Mouse (Mus musculus) CH12.LX (cell line): ENCODE measurements at regions not wholly inside any gene's neighbourhood (a gene's known extent, or its start where the extent isn't known, plus 50 kb on each side); places are given as distances from the start of the nearest gene placed in this dataset.

Experiments
- DNase-seq: peaks from one replicate; pipeline ENCODE4 v3.0.0-alpha.2; 2013; ENCODE audit errors: extremely low read depth
- H3K27ac ChIP-seq: 2 replicates; pipeline ENCODE4 v1.5.1; 2012; ENCODE audit warnings: low read depth, mild to moderate bottlenecking, control low read depth, moderate library complexity; ENCODE audit not compliant: insufficient read depth
- H3K27me3 ChIP-seq: replicated peaks from 2 replicates; pipeline ENCODE3; 2012; ENCODE audit warnings: inconsistent platforms
- H3K36me3 ChIP-seq, 2 experiments: replicated peaks in 1 of 2; 2 replicates each; pipeline versions ENCODE3 to v1.6.1; 2012; ENCODE audit warnings: inconsistent platforms in 1 of 2, low read length in 1 of 2, mild to moderate bottlenecking in 1 of 2, mixed read lengths in 1 of 2, moderate library complexity in 1 of 2; ENCODE audit not compliant: control insufficient read depth in 1 of 2, insufficient read depth in 1 of 2
- H3K4me1 ChIP-seq, 2 experiments: 2 replicates each; pipeline ENCODE4 v1.6.1; 2012; ENCODE audit warnings: inconsistent platforms in 1 of 2, moderate library complexity in 1 of 2; ENCODE audit not compliant: insufficient read depth in 2 of 2, control insufficient read depth in 1 of 2
- H3K4me2 ChIP-seq: 2 replicates; pipeline ENCODE4 v1.6.1; 2012; ENCODE audit warnings: low read depth, mild to moderate bottlenecking, control low read depth; ENCODE audit not compliant: poor library complexity, insufficient read depth, severe bottlenecking
- H3K4me3 ChIP-seq, 3 experiments: fragments of 150-350 bp in 1 of 3; sonication (generic) in 1 of 3; replicated peaks in 1 of 3; 2 replicates each; pipeline versions ENCODE3 to v1.5.1; 2011 to 2012; ENCODE audit warnings: low read depth in 2 of 3, low read length in 2 of 3, mild to moderate bottlenecking in 2 of 3, moderate library complexity in 2 of 3, control low read depth in 1 of 3, improper control_type of control experiment in 1 of 3, inconsistent platforms in 1 of 3, mixed read lengths in 1 of 3; ENCODE audit not compliant: poor library complexity in 1 of 3
- H3K79me2 ChIP-seq: replicated peaks from 2 replicates; pipeline ENCODE4 v1.6.1; 2012; ENCODE audit warnings: mild to moderate bottlenecking, moderate library complexity; ENCODE audit not compliant: control insufficient read depth, poor library complexity, insufficient read depth, severe bottlenecking; ENCODE audit errors: extremely low read depth
- H3K9ac ChIP-seq: 2 replicates; pipeline ENCODE4 v1.6.1; 2012; ENCODE audit warnings: low read depth, mild to moderate bottlenecking, control low read depth, moderate library complexity; ENCODE audit not compliant: insufficient read depth
- H3K9me3 ChIP-seq: replicated peaks from 2 replicates; pipeline ENCODE3; 2012; ENCODE audit warnings: low read length, inconsistent platforms, mixed read lengths
- BHLHE40 ChIP-seq: IDR thresholded peaks from 2 replicates; pipeline ENCODE4 v1.6.1; 2011; ENCODE audit warnings: mild to moderate bottlenecking, low read depth, low read length, improper control_type of control experiment
- CHD1 ChIP-seq: IDR thresholded peaks from 2 replicates; pipeline ENCODE4 v1.6.1; 2012; ENCODE audit warnings: low read depth, low read length, improper control_type of control experiment, inconsistent platforms
- CTCF ChIP-seq, 2 experiments: IDR thresholded peaks in 1 of 2; conservative IDR thresholded peaks in 1 of 2; 2 replicates each; pipeline ENCODE4 v1.5.1; 2011 to 2012; ENCODE audit warnings: low read depth in 2 of 2, low read length in 2 of 2, improper control_type of control experiment in 1 of 2, inconsistent platforms in 1 of 2, mild to moderate bottlenecking in 1 of 2, moderate library complexity in 1 of 2
- EP300 ChIP-seq: IDR thresholded peaks from 2 replicates; pipeline ENCODE4 v1.6.1; 2011; ENCODE audit warnings: low read length, improper control_type of control experiment
- HCFC1 ChIP-seq: IDR thresholded peaks from 2 replicates; pipeline ENCODE4 v1.6.1; 2012; ENCODE audit warnings: low read depth, mild to moderate bottlenecking, inconsistent platforms, low read length, improper control_type of control experiment
- IRF4 ChIP-seq: IDR thresholded peaks from 2 replicates; pipeline ENCODE4 v1.6.1; 2014; ENCODE audit warnings: low read depth, mild to moderate bottlenecking, inconsistent platforms, low read length, improper control_type of control experiment
- JUN ChIP-seq: IDR thresholded peaks from 2 replicates; pipeline ENCODE4 v1.6.1; 2011; ENCODE audit warnings: low read depth, mild to moderate bottlenecking, low read length, improper control_type of control experiment, moderate library complexity; ENCODE audit not compliant: insufficient read depth
- JUND ChIP-seq: conservative IDR thresholded peaks from 2 replicates; pipeline ENCODE4 v1.6.1; 2011; ENCODE audit warnings: low read depth, low read length, improper control_type of control experiment
- MAFK ChIP-seq: IDR thresholded peaks from 2 replicates; pipeline ENCODE4 v1.6.1; 2011; ENCODE audit warnings: low read length, improper control_type of control experiment; ENCODE audit not compliant: insufficient replicate concordance
- MAX ChIP-seq: IDR thresholded peaks from 2 replicates; pipeline ENCODE4 v1.6.1; 2011; ENCODE audit warnings: low read length, improper control_type of control experiment
- MXI1 ChIP-seq: IDR thresholded peaks from 2 replicates; pipeline ENCODE4 v1.6.1; 2011; ENCODE audit warnings: mild to moderate bottlenecking, low read depth, low read length, improper control_type of control experiment
- MYC ChIP-seq: IDR thresholded peaks from 2 replicates; pipeline ENCODE4 v1.6.1; 2011; ENCODE audit warnings: low read depth, mild to moderate bottlenecking, improper control_type of control experiment, low read length
- NELFE ChIP-seq: IDR thresholded peaks from 2 replicates; pipeline ENCODE4 v1.6.1; 2011; ENCODE audit warnings: low read depth, low read length, improper control_type of control experiment
- POLR2AphosphoS2 ChIP-seq: IDR thresholded peaks from 2 replicates; pipeline ENCODE4 v1.6.1; 2011; ENCODE audit warnings: low read depth, low read length, improper control_type of control experiment
- SIN3A ChIP-seq: IDR thresholded peaks from 2 replicates; pipeline ENCODE4 v1.6.1; 2012; ENCODE audit warnings: low read length, improper control_type of control experiment, inconsistent platforms
- TBP ChIP-seq: conservative IDR thresholded peaks from 2 replicates; pipeline ENCODE4 v1.6.1; 2011; ENCODE audit warnings: low read depth, low read length, improper control_type of control experiment
- TCF12 ChIP-seq: IDR thresholded peaks from 2 replicates; pipeline ENCODE4 v1.6.1; 2014; ENCODE audit warnings: low read depth, mild to moderate bottlenecking, inconsistent platforms, low read length, improper control_type of control experiment
- USF2 ChIP-seq: conservative IDR thresholded peaks from 2 replicates; pipeline ENCODE4 v1.6.1; 2011; ENCODE audit warnings: low read depth, low read length, improper control_type of control experiment
- ZMIZ1 ChIP-seq: IDR thresholded peaks from 2 replicates; pipeline ENCODE4 v1.6.1; 2012; ENCODE audit warnings: low read depth, mild to moderate bottlenecking, inconsistent platforms, low read length, improper control_type of control experiment
- dilution Hi-C: fragments of 300-500 bp; cut with MboI; formaldehyde crosslinking; loops from 2 replicates; pipeline ENCODE4 v1.14.3; 2020; ENCODE audit warnings: low sequenced_read_pairs; ENCODE audit not compliant: extremely low pct_unique_long_range_greater_than_20kb, extremely low pct_ligation_motif_present
- in situ Hi-C: fragments of 300-500 bp; cut with MboI; formaldehyde crosslinking; loops from 3 replicates; pipeline ENCODE4 v1.14.3; 2019; ENCODE audit warnings: low sequenced_read_pairs, low pct_ligation_motif_present, low pct_unique_long_range_greater_than_20kb, mixed read lengths

- no peak overlapping the region for H3K4me2 ChIP-seq
- H3K27ac ChIP-seq, result no peak overlapping the region
- no peak for DNase-seq
- no peak overlapping the region for H3K9ac ChIP-seq
- H3K9me3 ChIP-seq, result no peaks in the 10 kb centered on the region
- TF ChIP-seq CHD1 (no peak), BHLHE40 (no peak), USF2 (no peak), IRF4 (no peak), NELFE (no peak)
- TF ChIP-seq, all 38 proteins: peak for 0
- Histone ChIP-seq H3K36me3 (no peaks in the 10 kb centered on the region), H3K4me1 (peaks cover 0 to 21% of the 10 kb centered on the region in 2 experiments; a peak in 2 of 4 replicates), H3K4me3 (no peak overlapping the region), H3K79me2 (no peaks in the 10 kb centered on the region), H3K27me3 (no peaks in the 10 kb centered on the region)
- in situ Hi-C loops, result no loop called here
- dilution Hi-C loops, result no loop called here
Observed at GRCm38 (mm10) chr12:73441326-73441725, 104.9 kb downstream of the Tmem30b start.

GRCm38 (mm10) chr12:73434684-73435083 lies 111.5 kb downstream of the Tmem30b start:
- DNase-seq, result no peak
- Histone ChIP-seq H3K9ac (no peak overlapping the region), H3K4me1 (peaks cover 6 to 23% of the 10 kb centered on the region in 2 experiments; a peak in 3 of 4 replicates), H3K4me3 (no peak overlapping the region)
- no peak for TF ChIP-seq EP300
- no peak for TF ChIP-seq ZMIZ1
- TF ChIP-seq JUND, result no peak
- no peak for TF ChIP-seq CTCF (conservative IDR thresholded peaks at IDR 0.05 in 1 of 2, IDR thresholded peaks at IDR 0.05 in 1 of 2; ENCODE audit: low read depth in 2 of 2, low read length in 2 of 2)
- TF ChIP-seq HCFC1, result no peak
- TF ChIP-seq NELFE, result no peak
- TF ChIP-seq, all 38 proteins: peak for 0
- Histone ChIP-seq H3K4me2 (no peak overlapping the region), H3K79me2 (no peaks in the 10 kb centered on the region), H3K27ac (no peak overlapping the region), H3K27me3 (no peaks in the 10 kb centered on the region), H3K9me3 (no peaks in the 10 kb centered on the region), H3K36me3 (no peaks in the 10 kb centered on the region)
- dilution Hi-C loops, result no loop called here
- in situ Hi-C loops, result no loop called here

DNA sequence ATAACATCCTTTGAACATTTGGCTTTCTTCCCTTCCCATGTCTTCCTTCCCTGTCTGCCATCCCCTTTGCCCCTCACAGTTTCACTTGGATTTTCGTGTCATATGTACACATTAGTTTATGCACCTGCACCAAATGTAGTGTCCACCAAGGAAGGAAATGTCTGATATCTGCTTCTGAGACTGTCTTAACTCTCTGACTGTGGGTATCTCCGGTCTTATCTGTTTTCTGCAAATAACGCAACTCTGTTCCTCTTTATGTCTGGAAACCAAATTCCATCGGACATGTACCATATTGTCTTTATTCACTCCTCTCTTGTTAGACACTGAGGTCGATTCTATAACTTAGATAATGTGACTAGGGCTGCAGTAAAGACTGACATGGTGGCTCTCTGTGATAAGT lies 113.6 kb downstream of the Tmem30b start:
- no peak for DNase-seq
- dilution Hi-C loops (no loop called here), in situ Hi-C loops (no loop called here)
- Histone ChIP-seq H3K4me3 (no peak overlapping the region), H3K79me2 (no peaks in the 10 kb centered on the region), H3K9ac (no peak overlapping the region), H3K27ac (no peak overlapping the region), H3K36me3 (no peaks in the 10 kb centered on the region), H3K27me3 (no peaks in the 10 kb centered on the region), H3K4me2 (no peak overlapping the region), H3K4me1 (peaks cover 6 to 13% of the 10 kb centered on the region in 2 experiments; a peak in 3 of 4 replicates), H3K9me3 (no peaks in the 10 kb centered on the region)
- no peak for TF ChIP-seq POLR2AphosphoS2
- TF ChIP-seq MXI1, result no peak
- no peak for TF ChIP-seq CTCF (conservative IDR thresholded peaks at IDR 0.05 in 1 of 2, IDR thresholded peaks at IDR 0.05 in 1 of 2; ENCODE audit: low read depth in 2 of 2, low read length in 2 of 2)
- TF ChIP-seq MAFK, result no peak
- no peak for TF ChIP-seq NELFE
- TF ChIP-seq MAX, result no peak
- TF ChIP-seq SIN3A, result no peak
- TF ChIP-seq MYC, result no peak
- no peak for TF ChIP-seq TBP
- no peak for TF ChIP-seq TCF12
- no peak for TF ChIP-seq JUN
- TF ChIP-seq CHD1, result no peak
